Mouse (Mus musculus) bone marrow, adult 2 months (tissue): ENCODE results near the gene Ppih.

Experiments used
- CTCF ChIP-seq: fragments of 200-500 bp; IDR thresholded peaks from 2 replicates; pipeline ENCODE4 v1.5.1; 2011; ENCODE audit warnings: low read length, control low read depth; ENCODE audit not compliant: control insufficient read depth, insufficient read depth
- POLR2A ChIP-seq: fragments of 200-500 bp; IDR thresholded peaks from 2 replicates; pipeline ENCODE4 v1.6.1; 2011; ENCODE audit warnings: low read depth, mild to moderate bottlenecking, control low read depth, low read length, borderline replicate concordance; ENCODE audit not compliant: control insufficient read depth

- TF ChIP-seq CTCF: no peak
- no peak for TF ChIP-seq POLR2A
Observed at GRCm38 (mm10) chr4:119285336-119285735, 35.0 kb downstream of the Ppih start.
